Mouse (Mus musculus): Measurements from ENCODE around the gene Serpinb2.
A peak's percentile ranks its signal among the peaks of the same experiment; 100 is the strongest.

DNA sequence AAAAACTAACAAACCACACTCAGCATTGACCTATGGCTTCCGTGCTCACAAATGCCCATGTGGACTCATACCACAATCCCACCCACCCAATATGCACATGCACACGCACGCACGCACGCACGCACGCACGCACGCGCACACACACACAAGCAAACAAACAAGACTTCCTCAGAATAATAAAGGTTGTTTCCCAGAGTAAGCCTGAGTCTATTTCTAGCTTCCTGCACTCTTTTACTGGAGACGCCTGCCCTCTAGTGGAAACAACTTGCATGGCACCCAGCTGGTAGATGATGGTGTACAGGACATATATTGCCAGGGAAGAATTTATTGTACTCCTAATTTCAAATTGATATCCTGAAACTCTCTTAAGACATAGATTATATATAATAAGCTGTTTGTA, 29.8 kb upstream of the Serpinb2 start:
- peak; percentile 84 for TF ChIP-seq CTCF (IDR thresholded peaks at IDR 0.05)
- TF ChIP-seq EP300 (IDR thresholded peaks at IDR 0.05), result no peak
